Mouse (Mus musculus): Measurements from ENCODE around the gene Camk1. TPM values are rescaled to one million over a fixed set of nuclear protein-coding genes. Genes with fewer than 3 reads are reported as not detected.

Gene Camk1
- 94.1 and 96.3 TPM in 2 replicates for polyA plus RNA-seq (2016; fragmentation: Nextera tagmentation; extraction: Ambion mirVana)

DNA sequence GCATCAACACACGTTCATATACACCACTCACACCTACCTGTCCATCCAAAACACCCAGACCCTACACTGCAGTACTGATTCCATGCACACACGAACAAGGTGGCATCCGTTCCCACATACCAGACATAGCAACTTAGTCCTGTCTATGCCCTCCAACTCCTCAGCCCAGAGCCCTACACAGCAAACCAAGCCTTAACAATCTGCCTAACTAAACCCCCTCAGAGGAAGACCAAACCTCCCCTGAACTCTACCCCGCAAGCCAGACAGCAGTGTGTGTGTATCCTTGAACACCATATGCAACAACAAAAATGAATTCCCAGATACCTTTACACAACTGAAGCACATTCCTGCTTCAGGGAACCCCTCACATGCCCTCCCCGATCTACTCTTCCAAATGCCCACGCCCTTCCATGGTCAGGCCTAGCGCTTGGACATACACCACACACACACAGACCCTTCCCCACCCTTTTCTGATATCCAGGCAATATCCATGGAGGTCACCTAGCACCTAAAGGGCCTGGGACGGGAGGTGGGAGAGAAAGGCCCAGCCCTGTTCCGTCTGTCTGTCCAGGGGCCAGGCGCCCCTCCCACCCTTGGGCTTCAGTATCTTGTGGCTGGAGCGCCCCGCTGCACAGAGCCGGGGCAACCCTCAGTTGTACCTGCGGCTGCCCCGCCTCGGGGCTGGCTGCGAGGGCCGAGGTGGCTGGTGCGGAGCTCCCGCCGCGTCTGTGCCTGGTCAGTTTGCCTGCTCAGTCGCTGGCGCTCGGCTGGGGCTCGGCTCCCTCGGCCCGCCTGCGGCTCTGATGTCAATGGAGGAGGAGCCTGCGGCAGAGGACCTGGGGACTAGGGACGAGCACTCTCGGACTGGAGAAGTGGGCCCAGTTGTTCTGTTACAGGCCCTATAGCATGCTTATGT is at the start of gene Camk1:
TSS of gene Camk1 (minus strand) at position 808 of the 916 bp plus-strand sequence.
- peak within 1 kb of the TSS; percentile 61 for H3K4me3 ChIP-seq
- 16% methylated on average over 32 of the region's 32 CpGs for WGBS
- no peaks in the 10 kb centered on the region for H3K9me3 ChIP-seq
- peak; percentile 80 for ATAC-seq (ENCODE audit: insufficient number of reproducible peaks, insufficient read depth, low FRiP score, low TSS enrichment)
- H3K4me2 ChIP-seq (replicated peaks), result peak within 1 kb of the TSS; percentile 75
- H3K27ac ChIP-seq, result peak within 1 kb of the TSS; percentile 46
- H3K9ac ChIP-seq, result peak within 1 kb of the TSS; percentile 93
- peaks cover 15% of the 10 kb centered on the region for H3K4me1 ChIP-seq
- H3K36me3 ChIP-seq, result peaks cover 24% of the 10 kb centered on the region
- no peaks in the 10 kb centered on the region for H3K27me3 ChIP-seq

DNA sequence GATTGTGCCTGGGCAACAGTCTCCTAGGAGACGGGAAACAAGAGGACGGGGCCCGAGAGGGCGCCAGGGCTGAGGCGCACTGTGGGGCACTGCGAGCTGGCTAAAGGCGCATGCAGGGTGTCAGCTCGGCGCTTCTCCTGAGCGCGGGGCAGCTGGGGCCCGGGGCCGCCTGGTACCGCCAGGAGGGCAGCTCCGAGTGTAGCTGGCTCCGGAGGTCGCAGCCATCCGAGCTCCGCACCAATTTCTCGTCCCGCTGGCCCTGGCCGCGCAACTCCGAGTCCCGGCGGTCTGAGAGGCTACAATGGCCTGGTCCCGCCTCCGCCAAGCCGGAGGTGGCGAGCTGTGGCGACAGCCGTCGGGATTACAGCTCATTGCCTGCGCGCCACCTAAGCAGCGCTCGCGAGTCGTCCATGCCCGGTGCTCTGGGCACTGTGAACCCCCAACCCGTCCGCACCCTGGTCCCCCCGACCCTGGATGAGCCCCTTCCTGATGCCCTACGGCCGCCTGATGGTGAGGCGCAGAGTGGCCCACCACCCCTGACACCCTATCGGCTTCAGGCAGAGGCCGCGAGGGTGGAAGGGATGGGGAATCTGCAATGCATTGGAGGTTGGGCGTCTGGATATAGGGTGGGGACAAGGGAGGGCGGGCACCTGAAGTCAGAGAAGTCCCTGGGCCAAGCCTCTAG is 48.7 kb upstream of the Camk1 start:
- peak; percentile 87 for ATAC-seq (ENCODE audit: insufficient number of reproducible peaks, insufficient read depth, low FRiP score, low TSS enrichment)
- Histone ChIP-seq H3K36me3 (peaks cover 37% of the 10 kb centered on the region), H3K27me3 (no peaks in the 10 kb centered on the region), H3K4me2 (replicated peaks) (peak overlapping the region; percentile 92), H3K27ac (peak overlapping the region; percentile 64), H3K4me1 (peaks cover 19% of the 10 kb centered on the region; the same call in 1 of the 2 replicates), H3K9me3 (no peaks in the 10 kb centered on the region), H3K9ac (peak overlapping the region; percentile 61), H3K4me3 (peak overlapping the region; percentile 46)
- WGBS, result under 1% methylated on average over 51 of the region's 51 CpGs

DNA sequence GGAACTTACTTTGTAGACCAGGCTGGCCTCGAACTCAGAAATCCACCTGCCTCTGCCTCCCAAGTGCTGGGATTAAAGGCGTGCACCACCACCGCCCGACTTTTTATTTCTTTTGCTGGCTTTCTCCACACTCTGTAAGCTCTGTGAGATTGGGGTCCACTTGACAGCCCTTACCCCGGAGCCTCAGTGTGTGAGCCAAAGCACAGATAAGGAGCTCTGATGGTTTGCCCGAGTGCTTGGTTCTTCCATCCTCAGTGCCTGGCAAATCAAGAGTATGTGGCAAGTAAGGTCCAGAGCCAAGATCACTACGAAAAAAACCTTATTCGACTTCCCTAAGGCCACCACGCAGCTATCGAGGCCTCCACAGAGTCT is 48.2 kb upstream of the Camk1 start:
- ATAC-seq (ENCODE audit: insufficient number of reproducible peaks, insufficient read depth, low FRiP score, low TSS enrichment), result 0 out of 2 replicates have a peak, but pooled peaks have one; percentile 7
- Histone ChIP-seq H3K27ac (0 out of 2 replicates have a peak overlapping the region, but pooled peaks have one; percentile 64), H3K27me3 (no peaks in the 10 kb centered on the region), H3K9ac (peak overlapping the region; percentile 61), H3K4me1 (peaks cover 19% of the 10 kb centered on the region; the same call in 1 of the 2 replicates), H3K9me3 (no peaks in the 10 kb centered on the region), H3K4me2 (replicated peaks) (peak overlapping the region; percentile 92), H3K4me3 (peak overlapping the region; percentile 46), H3K36me3 (peaks cover 42% of the 10 kb centered on the region)
- WGBS, result 27% methylated on average over 10 of the region's 10 CpGs

DNA sequence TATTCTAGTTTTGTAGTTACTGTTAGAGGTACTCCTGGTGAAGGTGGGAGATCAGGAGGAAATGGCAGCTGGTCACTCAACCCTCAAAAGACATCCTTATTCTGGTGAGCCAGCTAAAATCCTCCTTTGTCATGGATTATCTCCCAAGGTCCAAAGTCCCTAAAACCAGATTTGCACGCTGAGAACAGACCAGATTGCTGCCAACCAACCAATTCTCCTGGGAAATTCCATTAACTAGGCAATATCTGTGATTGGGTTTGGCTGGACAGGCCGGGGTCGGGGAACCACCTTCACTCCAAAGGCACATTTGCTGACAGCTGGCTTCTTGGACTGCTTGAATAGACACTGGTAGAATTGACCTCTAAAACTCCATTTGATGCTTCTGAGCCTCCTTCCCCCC is 46.9 kb upstream of the Camk1 start:
- Histone ChIP-seq H3K9me3 (no peaks in the 10 kb centered on the region), H3K4me3 (no peak overlapping the region), H3K27ac (no peak overlapping the region), H3K4me1 (peaks cover 19% of the 10 kb centered on the region; the same call in 1 of the 2 replicates), H3K4me2 (replicated peaks) (no peak overlapping the region), H3K27me3 (no peaks in the 10 kb centered on the region), H3K36me3 (peaks cover 47% of the 10 kb centered on the region), H3K9ac (no peak overlapping the region)
- WGBS, result 89% methylated on average over 3 of the region's 3 CpGs
- ATAC-seq (ENCODE audit: insufficient number of reproducible peaks, insufficient read depth, low FRiP score, low TSS enrichment), result no peak

DNA sequence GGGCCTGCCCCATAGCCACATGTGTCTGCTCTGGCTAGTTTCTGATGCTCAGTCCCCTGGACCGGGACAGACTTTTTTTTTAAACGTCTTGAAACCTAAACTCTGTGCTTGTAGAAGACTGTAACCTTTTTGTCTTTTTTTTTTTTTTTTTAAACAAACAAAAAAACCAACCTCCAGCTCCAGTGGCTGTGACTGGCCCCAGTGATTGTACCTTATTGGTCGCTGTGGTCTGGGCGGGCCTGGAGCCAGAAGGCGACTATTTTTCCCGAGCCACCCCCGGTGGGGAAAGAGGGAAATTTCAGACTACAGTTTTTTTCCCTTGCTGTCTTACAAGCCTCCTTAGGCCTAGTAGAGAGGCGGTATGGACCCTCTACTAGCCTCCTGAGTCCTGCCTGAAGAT is 45.2 kb upstream of the Camk1 start, which contains the start of gene Ttll3:
TSS of gene Ttll3 (plus strand) at position 301 of the 400 bp plus-strand sequence.
- WGBS, result 67% methylated on average over 8 of the region's 8 CpGs
- no peak for ATAC-seq (ENCODE audit: insufficient number of reproducible peaks, insufficient read depth, low FRiP score, low TSS enrichment)
- Histone ChIP-seq H3K4me1 (peaks cover 19% of the 10 kb centered on the region; the same call in 1 of the 2 replicates), H3K9ac (no peak within 1 kb of the TSS), H3K27me3 (no peaks in the 10 kb centered on the region), H3K4me2 (replicated peaks) (no peak within 1 kb of the TSS), H3K9me3 (no peaks in the 10 kb centered on the region), H3K4me3 (no peak within 1 kb of the TSS), H3K36me3 (peaks cover 60% of the 10 kb centered on the region), H3K27ac (no peak within 1 kb of the TSS)

DNA sequence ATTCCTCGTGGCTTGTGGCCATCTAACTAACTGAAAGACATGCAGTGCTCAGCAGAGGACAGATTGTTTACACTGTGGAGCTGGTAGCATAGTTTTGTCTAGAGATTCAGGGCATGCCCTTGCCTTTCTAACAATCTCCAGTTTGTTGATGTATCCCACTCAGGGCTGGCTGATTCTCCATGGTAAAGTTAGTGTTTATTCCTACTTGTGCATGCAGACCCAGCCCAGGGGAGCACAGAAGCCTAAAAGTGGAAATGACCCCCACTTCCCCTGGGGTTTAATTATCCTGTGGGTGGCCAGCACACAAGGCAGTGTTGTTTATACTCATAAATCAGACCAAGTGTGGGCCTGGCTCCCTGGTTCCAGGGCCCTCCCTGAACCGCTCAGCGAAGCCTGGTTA is 42.2 kb upstream of the Camk1 start:
- Histone ChIP-seq H3K4me3 (no peak overlapping the region), H3K27me3 (no peaks in the 10 kb centered on the region), H3K27ac (no peak overlapping the region), H3K9me3 (no peaks in the 10 kb centered on the region), H3K4me1 (peaks cover 4% of the 10 kb centered on the region; the same call in 1 of the 2 replicates), H3K4me2 (replicated peaks) (no peak overlapping the region), H3K9ac (no peak overlapping the region), H3K36me3 (peaks cover 84% of the 10 kb centered on the region)
- no peak for ATAC-seq (ENCODE audit: insufficient number of reproducible peaks, insufficient read depth, low FRiP score, low TSS enrichment)
- 85% methylated on average over 3 of the region's 3 CpGs for WGBS

DNA sequence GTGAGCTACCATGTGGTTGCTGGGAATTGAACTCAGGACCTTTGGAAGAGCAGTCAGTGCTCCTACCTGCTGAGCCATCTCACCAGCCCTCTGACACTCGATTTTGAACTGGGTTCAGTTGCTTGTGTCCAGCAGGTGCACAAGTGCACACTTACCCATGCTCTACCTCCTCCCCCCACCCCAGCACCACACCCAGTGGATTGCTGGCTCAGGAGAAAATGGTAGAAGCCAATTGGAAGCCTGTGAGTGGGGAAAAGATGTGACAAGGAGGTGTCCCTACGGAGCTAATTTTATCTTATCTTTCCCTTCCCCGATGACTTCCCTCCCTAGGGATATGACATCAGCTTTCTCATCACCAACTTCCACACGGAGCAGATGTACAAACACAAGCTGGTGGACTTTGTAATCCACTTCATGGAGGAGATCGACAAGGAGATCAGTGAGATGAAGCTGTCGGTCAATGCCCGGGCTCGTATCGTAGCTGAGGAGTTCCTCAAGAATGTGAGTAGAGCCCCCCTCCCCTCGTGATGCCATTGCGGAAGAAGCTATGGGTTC is 41.5 kb upstream of the Camk1 start:
- no peak overlapping the region for H3K4me3 ChIP-seq
- no peak overlapping the region for H3K9ac ChIP-seq
- no peaks in the 10 kb centered on the region for H3K27me3 ChIP-seq
- H3K4me2 ChIP-seq (replicated peaks), result no peak overlapping the region
- H3K27ac ChIP-seq, result no peak overlapping the region
- H3K4me1 ChIP-seq, result peaks cover 4% of the 10 kb centered on the region; the same call in 1 of the 2 replicates
- peaks cover 88% of the 10 kb centered on the region for H3K36me3 ChIP-seq
- H3K9me3 ChIP-seq, result no peaks in the 10 kb centered on the region
- WGBS, result 89% methylated on average over 11 of the region's 11 CpGs
- no peak for ATAC-seq (ENCODE audit: insufficient number of reproducible peaks, insufficient read depth, low FRiP score, low TSS enrichment)

DNA sequence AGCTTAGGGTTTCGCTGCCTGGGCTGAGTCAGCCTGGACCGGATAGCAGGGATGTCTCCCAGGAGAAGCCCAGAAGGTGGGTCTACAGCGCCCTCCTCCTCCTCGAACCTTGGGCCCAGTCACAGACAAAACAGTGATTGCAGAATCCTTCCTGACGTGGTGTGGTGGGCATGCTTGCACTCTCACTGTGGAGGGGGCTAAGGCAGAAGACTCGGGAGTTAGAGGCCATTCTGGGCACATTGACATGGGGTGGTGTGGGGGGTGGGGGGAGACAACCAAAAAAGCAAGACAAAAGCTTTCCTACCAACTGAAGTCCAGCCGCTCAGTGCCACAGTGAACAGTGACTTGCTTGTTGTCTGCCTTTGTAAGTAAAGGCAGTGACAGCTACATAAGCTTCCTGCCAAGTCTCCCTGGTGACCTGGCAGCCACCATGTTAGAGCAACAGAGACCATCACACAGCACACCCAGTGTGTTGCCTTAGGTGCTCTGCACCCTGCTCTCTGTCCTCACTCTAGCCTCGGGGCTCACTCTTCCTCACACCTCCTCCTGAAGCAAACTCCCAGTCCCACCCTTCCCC is 40.7 kb upstream of the Camk1 start:
- no peak overlapping the region for H3K9ac ChIP-seq
- 90% methylated on average over 8 of the region's 8 CpGs for WGBS
- no peak overlapping the region for H3K4me2 ChIP-seq (replicated peaks)
- peaks cover 1% of the 10 kb centered on the region for H3K4me1 ChIP-seq
- ATAC-seq (ENCODE audit: insufficient number of reproducible peaks, insufficient read depth, low FRiP score, low TSS enrichment), result no peak
- H3K27me3 ChIP-seq, result no peaks in the 10 kb centered on the region
- H3K27ac ChIP-seq, result no peak overlapping the region
- no peak overlapping the region for H3K4me3 ChIP-seq
- peaks cover 82% of the 10 kb centered on the region for H3K36me3 ChIP-seq
- H3K9me3 ChIP-seq, result no peaks in the 10 kb centered on the region

DNA sequence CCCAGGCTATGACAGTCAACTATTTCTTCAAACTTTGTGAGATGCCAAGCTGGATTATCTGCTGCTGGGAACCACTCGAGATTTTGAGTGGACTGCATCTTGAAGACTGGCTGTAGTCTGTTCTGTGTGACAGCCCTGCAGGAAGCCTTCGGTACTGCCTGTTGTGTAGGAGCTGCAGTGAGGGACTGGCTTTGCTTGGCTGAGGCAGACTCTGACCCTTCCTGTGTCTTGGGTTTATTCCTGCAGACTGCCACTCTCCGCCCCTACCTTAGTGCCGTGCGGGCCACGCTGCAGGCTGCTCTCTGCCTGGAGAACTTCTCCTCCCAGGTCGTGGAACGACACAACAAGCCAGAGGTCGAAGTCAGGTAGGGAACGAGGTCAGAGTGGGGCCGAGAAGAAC is 36.7 kb upstream of the Camk1 start:
- Histone ChIP-seq H3K27me3 (no peaks in the 10 kb centered on the region), H3K4me2 (replicated peaks) (no peak overlapping the region), H3K4me1 (peaks cover 10% of the 10 kb centered on the region), H3K36me3 (peaks cover 55% of the 10 kb centered on the region), H3K4me3 (no peak overlapping the region), H3K27ac (no peak overlapping the region), H3K9ac (no peak overlapping the region), H3K9me3 (no peaks in the 10 kb centered on the region)
- 93% methylated on average over 11 of the region's 11 CpGs for WGBS
- ATAC-seq (ENCODE audit: insufficient number of reproducible peaks, insufficient read depth, low FRiP score, low TSS enrichment), result no peak

DNA sequence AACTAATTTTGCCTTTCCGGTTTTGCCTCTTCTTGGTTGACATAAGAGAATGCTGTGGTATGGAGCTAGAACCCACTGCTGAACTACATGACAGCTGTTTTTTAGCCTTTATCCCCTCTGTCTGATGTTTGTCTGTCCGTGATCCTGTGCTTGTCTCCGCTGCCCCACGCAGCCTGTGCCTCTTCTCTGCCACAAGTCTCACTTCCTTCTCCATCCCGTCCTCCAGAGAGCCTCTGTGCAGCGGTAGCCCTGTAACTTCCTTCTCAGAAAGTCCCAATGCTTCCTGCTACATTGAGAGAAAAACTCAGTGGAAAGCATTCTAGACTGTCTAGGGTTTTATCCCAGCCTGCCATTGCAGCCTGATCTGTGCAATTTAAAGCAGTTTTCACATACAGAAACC is 35.5 kb upstream of the Camk1 start:
- Histone ChIP-seq H3K4me2 (replicated peaks) (peak overlapping the region; percentile 85), H3K36me3 (peaks cover 54% of the 10 kb centered on the region), H3K27me3 (no peaks in the 10 kb centered on the region), H3K9ac (no peak overlapping the region), H3K27ac (no peak overlapping the region), H3K4me3 (peak overlapping the region; percentile 95; the same call in 1 of the 2 replicates), H3K4me1 (peaks cover 10% of the 10 kb centered on the region), H3K9me3 (no peaks in the 10 kb centered on the region)
- 89% methylated on average over 6 of the region's 6 CpGs for WGBS
- no peak for ATAC-seq (ENCODE audit: insufficient number of reproducible peaks, insufficient read depth, low FRiP score, low TSS enrichment)
